Mouse (Mus musculus) embryonic facial prominence, embryonic 15.5 days (tissue): ENCODE measurements around the gene Rnf150. TPM values are rescaled to one million over a fixed set of nuclear protein-coding genes. Genes with fewer than 3 reads are reported as not detected.

Experiments used
- ATAC-seq: fragments of 200-750 bp; cut with Nextera tagmentation; 2 replicates; pipeline ENCODE4 v1.8.0; 2017; ENCODE audit warnings: low read depth, moderate TSS enrichment; ENCODE audit not compliant: insufficient number of reproducible peaks, low FRiP score, low TSS enrichment
- H3K27ac ChIP-seq: fragments of 300-500 bp; sonication (generic); replicated peaks from 2 replicates; pipeline ENCODE4 v1.5.1; 2015; ENCODE audit warnings: mild to moderate bottlenecking, inconsistent platforms
- H3K27me3 ChIP-seq: fragments of 300-500 bp; sonication (generic); 2 replicates; pipeline ENCODE4 v1.6.1; 2015; ENCODE audit warnings: inconsistent platforms
- H3K36me3 ChIP-seq: fragments of 300-500 bp; sonication (generic); 2 replicates; pipeline ENCODE4 v1.6.1; 2015; ENCODE audit warnings: mild to moderate bottlenecking, inconsistent platforms
- H3K4me1 ChIP-seq: fragments of 300-500 bp; sonication (generic); 2 replicates; pipeline ENCODE4 v1.6.1; 2015; ENCODE audit warnings: inconsistent platforms
- H3K4me2 ChIP-seq: fragments of 300-500 bp; sonication (generic); replicated peaks from 2 replicates; pipeline ENCODE4 v1.6.1; 2015; ENCODE audit warnings: mild to moderate bottlenecking, inconsistent platforms
- H3K4me3 ChIP-seq: fragments of 300-500 bp; sonication (generic); replicated peaks from 2 replicates; pipeline ENCODE4 v1.5.1; 2015; ENCODE audit warnings: mild to moderate bottlenecking, inconsistent platforms
- H3K9ac ChIP-seq: fragments of 300-500 bp; sonication (generic); 2 replicates; pipeline ENCODE4 v1.6.1; 2015; ENCODE audit warnings: inconsistent platforms
- H3K9me3 ChIP-seq: fragments of 300-500 bp; sonication (generic); replicated peaks from 2 replicates; pipeline ENCODE4 v1.6.1; 2016; ENCODE audit warnings: inconsistent platforms
- WGBS: fragments of 180-500 bp; shearing (Covaris S2); methylation state at CpG from one replicate; pipeline ENCODE4 v1.1.7; 2015; 5-methylcytosine and 5-hydroxymethylcytosine counted together
- polyA plus RNA-seq: library from polyadenylated mRNA; unstranded; fragments of >200 nt; fragmentation: Nextera tagmentation; extraction: Ambion mirVana; gene quantifications from 2 replicates; pipeline ENCODE4 v1.2.1, GENCODE M21; 2015

Gene Rnf150
- polyA plus RNA-seq, 1 experiment from 2014 or later: 1.4 TPM

DNA sequence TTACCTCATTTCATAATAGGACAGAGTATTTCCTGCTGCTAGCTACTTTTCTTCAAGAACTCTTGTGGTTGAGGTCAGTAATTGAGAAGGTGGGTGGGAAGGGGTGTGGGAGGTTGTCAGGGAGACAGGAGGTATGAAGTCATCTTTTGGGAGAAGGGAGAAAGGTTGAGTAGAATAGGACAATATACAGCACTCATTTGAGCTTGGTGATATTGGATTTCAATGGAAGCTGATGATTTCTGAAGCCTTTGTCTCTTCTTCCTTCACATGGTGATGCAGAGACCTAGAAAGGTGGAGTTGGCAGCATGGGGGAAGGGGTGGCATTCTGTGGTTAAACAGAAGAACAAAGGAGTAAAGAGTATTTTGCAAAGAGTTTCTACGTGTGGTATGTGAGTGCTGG, 119.7 kb downstream of the Rnf150 start:
- Histone ChIP-seq H3K9ac (no peak overlapping the region), H3K9me3 (no peaks in the 10 kb centered on the region), H3K36me3 (no peaks in the 10 kb centered on the region), H3K27ac (no peak overlapping the region), H3K27me3 (no peaks in the 10 kb centered on the region), H3K4me1 (peaks cover 14% of the 10 kb centered on the region; the same call in 1 of the 2 replicates), H3K4me2 (no peak overlapping the region), H3K4me3 (no peak overlapping the region)
- ATAC-seq: peak; percentile 72
- 54% methylated on average over 1 of the region's 1 CpGs for WGBS

GRCm38 (mm10) chr8:82983301-82983700, 120.1 kb downstream of the Rnf150 start:
- no peaks in the 10 kb centered on the region for H3K36me3 ChIP-seq
- H3K27ac ChIP-seq: no peak overlapping the region
- no peaks in the 10 kb centered on the region for H3K9me3 ChIP-seq
- H3K4me3 ChIP-seq: no peak overlapping the region
- no peak for ATAC-seq
- H3K4me2 ChIP-seq: 0 out of 2 replicates have a peak overlapping the region, but pooled peaks have one; percentile 8
- peaks cover 14% of the 10 kb centered on the region; the same call in 1 of the 2 replicates for H3K4me1 ChIP-seq
- H3K27me3 ChIP-seq: no peaks in the 10 kb centered on the region
- H3K9ac ChIP-seq: no peak overlapping the region
- 59% methylated on average over 5 of the region's 5 CpGs for WGBS

DNA sequence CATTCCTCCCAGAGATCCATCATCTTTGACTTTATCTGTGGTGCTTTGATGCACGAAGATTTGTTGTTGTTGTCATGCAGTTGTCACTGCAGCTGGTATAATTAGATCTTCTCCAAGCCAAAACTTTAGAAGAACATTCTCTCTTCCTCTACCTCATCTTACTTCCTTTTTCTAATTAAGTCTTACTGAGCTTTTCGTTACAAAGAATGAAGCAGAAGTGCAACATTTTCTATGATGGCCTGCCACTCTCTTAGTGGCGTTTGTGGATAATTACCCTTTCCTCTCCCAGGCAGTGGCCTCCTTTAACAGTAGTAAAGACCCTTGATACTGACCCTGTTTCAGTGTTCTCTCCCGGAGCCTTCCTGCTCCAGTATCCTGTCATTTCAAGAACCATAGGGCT, 128.9 kb downstream of the Rnf150 start:
- Histone ChIP-seq H3K9me3 (no peaks in the 10 kb centered on the region), H3K4me1 (no peaks in the 10 kb centered on the region), H3K4me2 (no peak overlapping the region), H3K27me3 (no peaks in the 10 kb centered on the region), H3K27ac (no peak overlapping the region), H3K9ac (no peak overlapping the region), H3K4me3 (no peak overlapping the region), H3K36me3 (no peaks in the 10 kb centered on the region)
- no peak for ATAC-seq
- 65% methylated on average over 4 of the region's 4 CpGs for WGBS

- Histone ChIP-seq H3K4me3 (no peak overlapping the region), H3K4me2 (no peak overlapping the region), H3K36me3 (no peaks in the 10 kb centered on the region), H3K27ac (no peak overlapping the region), H3K27me3 (no peaks in the 10 kb centered on the region), H3K9ac (no peak overlapping the region), H3K9me3 (no peaks in the 10 kb centered on the region), H3K4me1 (no peaks in the 10 kb centered on the region)
- no peak for ATAC-seq
- WGBS: 44% methylated on average over 3 of the region's 3 CpGs
Measured at GRCm38 (mm10) chr8:82995727-82996438, 132.7 kb downstream of the Rnf150 start.

DNA sequence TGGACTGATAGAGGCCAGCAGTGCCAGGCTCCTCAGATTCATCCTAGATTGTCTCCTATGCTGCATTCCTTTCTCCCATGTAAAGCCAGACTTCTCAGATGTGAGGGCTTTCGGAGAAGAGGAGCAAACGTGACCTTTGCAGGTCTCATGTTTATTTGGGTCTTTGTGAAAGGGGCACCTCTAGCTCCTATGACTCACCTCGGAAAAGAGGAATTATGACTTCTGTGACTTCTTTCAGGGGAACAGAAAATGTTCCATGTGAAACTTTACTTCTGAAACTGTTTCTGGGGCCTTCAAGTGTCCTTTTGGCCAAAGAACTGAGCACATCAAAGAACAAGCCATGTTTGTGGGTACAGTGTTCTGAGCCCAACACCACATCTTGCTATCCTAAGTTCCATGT, 133.7 kb downstream of the Rnf150 start:
- Histone ChIP-seq H3K36me3 (no peaks in the 10 kb centered on the region), H3K9me3 (no peaks in the 10 kb centered on the region), H3K27me3 (no peaks in the 10 kb centered on the region), H3K9ac (no peak overlapping the region), H3K27ac (no peak overlapping the region), H3K4me1 (no peaks in the 10 kb centered on the region), H3K4me3 (no peak overlapping the region), H3K4me2 (no peak overlapping the region)
- no peak for ATAC-seq
- 78% methylated on average over 3 of the region's 3 CpGs for WGBS

- Histone ChIP-seq H3K36me3 (no peaks in the 10 kb centered on the region), H3K27ac (no peak overlapping the region), H3K4me2 (no peak overlapping the region), H3K4me1 (no peaks in the 10 kb centered on the region), H3K27me3 (no peaks in the 10 kb centered on the region), H3K9ac (no peak overlapping the region), H3K4me3 (no peak overlapping the region), H3K9me3 (no peaks in the 10 kb centered on the region)
- WGBS: 71% methylated on average over 2 of the region's 2 CpGs
- ATAC-seq: no peak
Measured at GRCm38 (mm10) chr8:82998778-82999177, 135.6 kb downstream of the Rnf150 start.

DNA sequence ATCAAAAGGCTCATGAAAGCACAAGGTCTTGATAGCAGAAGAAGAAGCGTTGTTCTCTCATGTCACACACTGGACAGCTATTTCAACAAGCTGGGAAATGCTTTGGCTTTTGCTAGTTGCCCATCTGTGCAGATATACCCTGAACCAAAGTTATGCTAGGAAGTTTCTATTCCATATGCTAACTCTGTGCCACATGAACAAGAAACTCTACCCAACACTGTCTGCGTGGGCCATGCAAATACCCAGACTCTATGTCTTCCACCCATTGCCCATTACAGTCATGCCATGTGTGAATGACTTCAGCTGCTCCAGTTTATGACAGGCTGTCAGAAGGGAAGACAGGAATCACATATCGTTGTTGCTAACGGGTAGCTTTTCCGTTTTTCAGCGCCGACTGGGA, 140.0 kb downstream of the Rnf150 start:
- H3K4me3 ChIP-seq: no peak overlapping the region
- H3K9me3 ChIP-seq: no peaks in the 10 kb centered on the region
- no peak for ATAC-seq
- no peaks in the 10 kb centered on the region for H3K27me3 ChIP-seq
- H3K4me2 ChIP-seq: no peak overlapping the region
- H3K9ac ChIP-seq: no peak overlapping the region
- H3K36me3 ChIP-seq: no peaks in the 10 kb centered on the region
- no peak overlapping the region for H3K27ac ChIP-seq
- 93% methylated on average over 7 of the region's 7 CpGs for WGBS
- H3K4me1 ChIP-seq: no peaks in the 10 kb centered on the region

DNA sequence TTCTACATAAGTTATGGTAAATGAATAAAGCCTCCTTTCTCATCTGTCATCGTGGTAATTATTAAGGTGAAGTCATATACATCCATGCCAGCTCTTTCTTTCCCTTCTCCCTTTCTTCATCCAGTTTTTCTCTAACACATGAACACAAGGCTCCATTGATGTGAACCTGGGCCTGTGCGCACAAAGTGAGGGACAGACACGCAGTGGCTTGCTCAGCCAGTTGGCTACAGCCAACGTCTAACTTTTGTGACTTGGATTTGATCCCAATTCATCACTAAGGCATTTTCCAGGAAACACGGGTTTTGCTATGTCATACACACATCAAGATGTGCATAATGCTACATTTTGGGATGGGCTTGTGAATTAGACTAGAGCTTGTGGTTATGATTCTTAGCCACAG, 146.3 kb downstream of the Rnf150 start:
- Histone ChIP-seq H3K4me2 (no peak overlapping the region), H3K27ac (no peak overlapping the region), H3K4me1 (no peaks in the 10 kb centered on the region), H3K9ac (no peak overlapping the region), H3K36me3 (no peaks in the 10 kb centered on the region), H3K4me3 (no peak overlapping the region), H3K27me3 (no peaks in the 10 kb centered on the region), H3K9me3 (no peaks in the 10 kb centered on the region)
- WGBS: 69% methylated on average over 5 of the region's 5 CpGs
- ATAC-seq: no peak

DNA sequence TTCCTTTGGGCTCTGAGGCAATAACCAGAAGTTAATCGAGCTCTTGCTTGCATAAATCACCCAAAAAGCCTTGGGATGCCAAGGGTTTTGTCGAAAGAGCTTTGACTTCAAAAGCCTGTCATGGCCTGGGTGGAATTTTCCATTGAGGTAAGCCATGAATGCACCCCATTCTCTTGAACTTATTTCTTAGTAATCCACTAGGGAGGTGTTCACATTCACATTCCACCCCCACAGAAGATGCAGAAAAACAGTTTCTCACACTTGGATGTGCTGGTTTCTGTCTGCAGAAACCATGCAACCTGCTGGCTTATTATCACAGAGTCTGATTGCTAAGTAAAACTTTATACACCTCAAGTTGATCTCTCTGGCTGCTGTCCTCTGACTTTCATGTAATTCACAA, 148.1 kb downstream of the Rnf150 start:
- Histone ChIP-seq H3K27ac (no peak overlapping the region), H3K9me3 (no peaks in the 10 kb centered on the region), H3K4me3 (no peak overlapping the region), H3K36me3 (no peaks in the 10 kb centered on the region), H3K4me2 (no peak overlapping the region), H3K9ac (no peak overlapping the region), H3K4me1 (no peaks in the 10 kb centered on the region), H3K27me3 (no peaks in the 10 kb centered on the region)
- WGBS: 52% methylated on average over 2 of the region's 2 CpGs
- no peak for ATAC-seq

DNA sequence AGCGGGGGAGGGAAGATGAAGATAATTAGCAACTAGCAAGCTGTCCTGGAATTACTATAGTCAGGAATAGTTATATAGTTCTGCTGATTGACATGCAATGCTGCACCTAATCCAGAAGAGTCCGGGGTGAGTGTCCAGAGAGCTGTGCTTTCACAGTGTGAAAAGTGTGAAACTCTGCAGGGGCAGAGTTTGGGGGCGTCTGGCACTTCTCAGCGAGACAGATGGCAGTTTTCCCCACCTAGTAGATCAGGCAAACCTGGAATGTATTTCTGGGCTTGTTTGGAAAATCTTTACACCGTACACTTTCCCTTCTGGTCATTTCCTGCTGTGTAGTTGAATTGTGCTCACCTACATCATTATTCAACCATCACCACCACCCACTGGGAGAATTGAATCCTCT, 148.6 kb downstream of the Rnf150 start:
- H3K9me3 ChIP-seq: no peaks in the 10 kb centered on the region
- no peak overlapping the region for H3K27ac ChIP-seq
- H3K4me3 ChIP-seq: no peak overlapping the region
- no peaks in the 10 kb centered on the region for H3K27me3 ChIP-seq
- H3K4me1 ChIP-seq: no peaks in the 10 kb centered on the region
- no peak for ATAC-seq
- 51% methylated on average over 5 of the region's 5 CpGs for WGBS
- H3K9ac ChIP-seq: no peak overlapping the region
- no peak overlapping the region for H3K4me2 ChIP-seq
- H3K36me3 ChIP-seq: no peaks in the 10 kb centered on the region

DNA sequence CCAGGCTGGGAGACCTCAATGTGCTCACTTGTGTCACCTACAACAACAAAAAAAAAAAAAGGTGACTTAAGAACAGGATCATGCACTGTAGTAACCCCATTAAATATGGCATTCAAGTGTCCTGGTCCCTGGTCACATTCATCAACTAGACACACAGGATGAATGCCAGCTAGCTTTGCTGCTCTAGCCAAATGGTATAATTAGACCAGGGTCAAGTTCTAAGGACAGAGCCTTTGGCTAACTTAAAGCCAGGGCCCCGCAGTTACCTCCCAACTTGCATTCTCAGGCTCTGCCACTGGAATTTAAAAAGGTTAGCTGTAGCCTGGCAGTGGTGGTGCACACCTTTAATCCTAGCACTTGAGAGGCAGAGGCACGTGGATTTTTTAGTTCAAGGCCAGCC, 165.1 kb downstream of the Rnf150 start:
- H3K4me1 ChIP-seq: no peaks in the 10 kb centered on the region
- no peaks in the 10 kb centered on the region for H3K27me3 ChIP-seq
- no peak overlapping the region for H3K4me3 ChIP-seq
- H3K27ac ChIP-seq: no peak overlapping the region
- no peak overlapping the region for H3K4me2 ChIP-seq
- WGBS: 72% methylated on average over 2 of the region's 2 CpGs
- H3K9ac ChIP-seq: no peak overlapping the region
- no peak for ATAC-seq
- no peaks in the 10 kb centered on the region for H3K9me3 ChIP-seq
- H3K36me3 ChIP-seq: no peaks in the 10 kb centered on the region

DNA sequence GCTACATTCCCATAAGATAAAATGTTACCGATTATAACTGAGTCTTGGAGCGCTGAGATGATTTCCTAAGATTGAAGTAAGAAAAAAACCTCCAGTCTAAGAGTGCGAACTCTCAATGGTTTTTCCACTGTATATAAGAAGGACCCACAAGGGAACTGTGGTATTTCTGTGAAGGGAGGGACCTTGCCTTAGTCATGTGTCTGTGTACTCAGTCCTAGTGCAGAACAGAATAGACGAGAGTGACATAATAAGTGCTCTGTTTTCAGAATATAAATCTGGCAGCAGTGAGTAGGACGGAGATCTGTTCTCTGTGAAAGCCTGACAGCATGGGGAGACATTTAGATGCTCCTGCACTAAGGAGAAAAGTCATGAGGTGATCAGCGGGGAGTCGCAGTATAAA, 169.6 kb downstream of the Rnf150 start:
- H3K4me1 ChIP-seq: no peaks in the 10 kb centered on the region
- no peak overlapping the region for H3K4me3 ChIP-seq
- H3K27ac ChIP-seq: no peak overlapping the region
- H3K4me2 ChIP-seq: no peak overlapping the region
- peak; percentile 48; the same call in 1 of the 2 replicates for ATAC-seq
- no peaks in the 10 kb centered on the region for H3K36me3 ChIP-seq
- no peak overlapping the region for H3K9ac ChIP-seq
- WGBS: 56% methylated on average over 7 of the region's 7 CpGs
- H3K9me3 ChIP-seq: no peaks in the 10 kb centered on the region
- H3K27me3 ChIP-seq: no peaks in the 10 kb centered on the region
